ENCODE assay signal across 30 mouse cellular contexts in genomic region chr3:104397316-104397715, GRCm38 (mm10).
A peak's percentile ranks its signal among the peaks of the same experiment; 100 is the strongest.
DNase-seq lines count a peak whose midpoint lies in the region; ATAC-seq and TF ChIP-seq lines count a peak whose summit lies in the region.
"Had no signal": no experiment of that assay in that cellular context is flagged by ENCODE, and none has a peak within 500 bp of the region (broad histone marks: within the 10 kb centered on the region; RNA-seq: fewer than 3 reads in every experiment).

No protein-coding gene starts in this region.

- TF ChIP-seq CTCF in hindbrain, postnatal 0 days (IDR thresholded peaks at IDR 0.05; ENCODE audit: low read depth), result no peak

- H3K36me3 ChIP-seq in hindbrain, postnatal 0 days (ENCODE audit: insufficient read depth, low read length), result no peaks in the 10 kb centered on the region
- H3K36me3 ChIP-seq in hindbrain, embryonic 14.5 days (replicated peaks; ENCODE audit: control insufficient read depth, insufficient read depth), result no peaks in the 10 kb centered on the region
- H3K36me3 ChIP-seq: embryonic facial prominence, embryonic 10.5 days; embryonic facial prominence, embryonic 13.5 days; forebrain, embryonic 12.5 days; forebrain, embryonic 15.5 days; G1E; heart, embryonic 12.5 days; heart, embryonic 15.5 days; hindbrain, embryonic 15.5 days; intestine, embryonic 15.5 days had no signal

- ATAC-seq in cerebellum, adult (ENCODE audit: insufficient number of reproducible peaks, low FRiP score, low TSS enrichment), result no peak
- ATAC-seq in hindbrain, postnatal 0 days, result no peak
- ATAC-seq in hindbrain, embryonic 14.5 days (ENCODE audit: low FRiP score), result no peak
- ATAC-seq: activated CD4-positive, CD25-positive, alpha-beta regulatory T cell, adult 4 months; intestine, embryonic 15.5 days had no signal

- DNase-seq in cerebellum, adult 11-12 months, result peak; percentile 41
- DNase-seq in cerebellum, adult 18-20 months, result peak; percentile 40 to 46
- peak; percentile 37 for DNase-seq in cerebellum, adult 9-11 months
- peak; percentile 50 to 64 for DNase-seq in cerebellum, postnatal 25 days
- no peak for DNase-seq in hindbrain, postnatal 0 days (ENCODE audit: low spot score)
- DNase-seq in kidney, postnatal 10 days, result no peak
- no peak for DNase-seq in hindbrain, embryonic 14.5 days (ENCODE audit: low spot score)
- DNase-seq: adrenal gland, adult 8-10 months; adrenal gland, postnatal 25 days; B cell, adult 2 months; embryo, embryonic 11 days; gastrocnemius, postnatal 25 days; heart, adult 18-20 months; heart, postnatal 10 days; heart, postnatal 36 days; kidney, adult 11 months; kidney, adult 8-10 months had no signal

- 59% methylated on average over 9 of the region's 9 CpGs for WGBS in hindbrain, postnatal 0 days
- 80% methylated on average over 9 of the region's 9 CpGs for WGBS in hindbrain, embryonic 14.5 days

- no peaks in the 10 kb centered on the region for H3K27me3 ChIP-seq in hindbrain, postnatal 0 days (ENCODE audit: insufficient read depth, low read length)
- H3K27me3 ChIP-seq in hindbrain, embryonic 14.5 days (ENCODE audit: control insufficient read depth, insufficient read depth, low read length), result no peaks in the 10 kb centered on the region
- H3K27me3 ChIP-seq: CH12.LX; embryonic facial prominence, embryonic 13.5 days; forebrain, embryonic 12.5 days; forebrain, embryonic 15.5 days; heart, embryonic 12.5 days; heart, embryonic 15.5 days; hindbrain, embryonic 15.5 days; intestine, embryonic 15.5 days had no signal

- H3K4me1 ChIP-seq in hindbrain, postnatal 0 days (ENCODE audit: insufficient read depth, low read length), result peaks cover 10% of the 10 kb centered on the region; the same call in 1 of the 2 replicates
- H3K4me1 ChIP-seq in hindbrain, embryonic 14.5 days (replicated peaks; ENCODE audit: control insufficient read depth, insufficient read depth, low read length), result peaks cover 15% of the 10 kb centered on the region
- H3K4me1 ChIP-seq: intestine, embryonic 15.5 days had no signal

- no peak overlapping the region for H3K9ac ChIP-seq in hindbrain, postnatal 0 days (replicated peaks; ENCODE audit: low read length)
- no peak overlapping the region for H3K9ac ChIP-seq in hindbrain, embryonic 14.5 days
- H3K9ac ChIP-seq: embryonic facial prominence, embryonic 13.5 days; forebrain, embryonic 12.5 days; heart, embryonic 12.5 days; heart, embryonic 15.5 days; intestine, embryonic 15.5 days had no signal

- no peaks in the 10 kb centered on the region for H3K9me3 ChIP-seq in hindbrain, postnatal 0 days (ENCODE audit: low read length)
- no peaks in the 10 kb centered on the region for H3K9me3 ChIP-seq in hindbrain, embryonic 14.5 days (ENCODE audit: control insufficient read depth, low read length)
- H3K9me3 ChIP-seq: embryonic facial prominence, embryonic 10.5 days; embryonic facial prominence, embryonic 13.5 days; forebrain, embryonic 12.5 days; forebrain, embryonic 15.5 days; G1E; heart, embryonic 12.5 days; heart, embryonic 15.5 days; hindbrain, embryonic 15.5 days; intestine, embryonic 15.5 days had no signal

- H3K4me2 ChIP-seq in hindbrain, postnatal 0 days (ENCODE audit: low read depth, low read length), result no peak overlapping the region
- H3K4me2 ChIP-seq in hindbrain, embryonic 14.5 days (replicated peaks), result no peak overlapping the region
- H3K4me2 ChIP-seq: embryonic facial prominence, embryonic 13.5 days; forebrain, embryonic 12.5 days; heart, embryonic 12.5 days; heart, embryonic 15.5 days; intestine, embryonic 15.5 days had no signal

- H3K4me3 ChIP-seq in hindbrain, postnatal 0 days (ENCODE audit: low read length), result no peak overlapping the region
- H3K4me3 ChIP-seq in hindbrain, embryonic 14.5 days (replicated peaks; ENCODE audit: low read length), result no peak overlapping the region
- H3K4me3 ChIP-seq: embryonic facial prominence, embryonic 10.5 days; embryonic facial prominence, embryonic 13.5 days; erythroblast, embryonic 14.5 days; forebrain, embryonic 12.5 days; forebrain, embryonic 15.5 days; heart, embryonic 12.5 days; heart, embryonic 15.5 days; hindbrain, embryonic 15.5 days; intestine, embryonic 15.5 days had no signal

- H3K27ac ChIP-seq in hindbrain, postnatal 0 days, result no peak overlapping the region
- H3K27ac ChIP-seq in hindbrain, embryonic 14.5 days, result no peak overlapping the region
- H3K27ac ChIP-seq: embryonic facial prominence, embryonic 10.5 days; embryonic facial prominence, embryonic 13.5 days; forebrain, embryonic 12.5 days; heart, embryonic 15.5 days; hindbrain, embryonic 15.5 days; intestine, embryonic 15.5 days had no signal

Comparison
In these comparisons a context has a peak if more than half of its experiments do, and no peak if none do; other contexts are left out.
1. DNase-seq: peak in cerebellum, adult 11-12 months (single experiment), cerebellum, adult 18-20 months (2 of 2), cerebellum, adult 9-11 months (single experiment) and cerebellum, postnatal 25 days (2 of 2); none in hindbrain, postnatal 0 days (single experiment), kidney, postnatal 10 days (single experiment) and hindbrain, embryonic 14.5 days (single experiment).